Mouse (Mus musculus): ENCODE results near the gene Pex6.

Gene Pex6

GRCm38 (mm10) chr17:46771025-46771424 is 59.8 kb downstream of the Pex6 start:
- no peaks in the 10 kb centered on the region for H3K9me3 ChIP-seq (ENCODE audit: low read length)
- H3K4me3 ChIP-seq (replicated peaks; ENCODE audit: low read length): no peak overlapping the region
- TF ChIP-seq NANOG (IDR thresholded peaks at IDR 0.05; ENCODE audit: borderline replicate concordance, low read length): no peak
- peak; percentile 16; the same call in 1 of the 2 replicates for TF ChIP-seq CTCF (conservative IDR thresholded peaks at IDR 0.05; ENCODE audit: low read length)
- no peak for TF ChIP-seq POU5F1 (IDR thresholded peaks at IDR 0.05; ENCODE audit: borderline replicate concordance, low read length)
- H3K4me1 ChIP-seq (replicated peaks; ENCODE audit: low read depth, low read length): peaks cover 51% of the 10 kb centered on the region
- H3K27me3 ChIP-seq (ENCODE audit: insufficient read depth, low read length): peaks cover 5% of the 10 kb centered on the region; the same call in 1 of the 2 replicates
- H3K36me3 ChIP-seq (ENCODE audit: insufficient read depth, low read length): peaks cover 22% of the 10 kb centered on the region

- peaks cover 5% of the 10 kb centered on the region; the same call in 1 of the 2 replicates for H3K27me3 ChIP-seq (ENCODE audit: insufficient read depth, low read length)
- H3K4me1 ChIP-seq (replicated peaks; ENCODE audit: low read depth, low read length): peaks cover 55% of the 10 kb centered on the region
These were observed 60.4 kb downstream of the Pex6 start for GRCm38 (mm10) chr17:46771616-46772015.

GRCm38 (mm10) chr17:46772038-46772403 is 60.8 kb downstream of the Pex6 start:
- H3K9me3 ChIP-seq (ENCODE audit: low read length): no peaks in the 10 kb centered on the region
- H3K27me3 ChIP-seq (ENCODE audit: insufficient read depth, low read length): peaks cover 5% of the 10 kb centered on the region; the same call in 1 of the 2 replicates
- TF ChIP-seq CTCF (conservative IDR thresholded peaks at IDR 0.05; ENCODE audit: low read length) (no peak), POU5F1 (IDR thresholded peaks at IDR 0.05; ENCODE audit: borderline replicate concordance, low read length) (no peak), NANOG (IDR thresholded peaks at IDR 0.05; ENCODE audit: borderline replicate concordance, low read length) (no peak)
- H3K4me1 ChIP-seq (replicated peaks; ENCODE audit: low read depth, low read length): peaks cover 55% of the 10 kb centered on the region
- peaks cover 32% of the 10 kb centered on the region for H3K36me3 ChIP-seq (ENCODE audit: insufficient read depth, low read length)
- peak overlapping the region; percentile 98 for H3K4me3 ChIP-seq (replicated peaks; ENCODE audit: low read length)

More at GRCm38 (mm10) chr17:46771616-46772015, 60.4 kb downstream of the Pex6 start:
- H3K4me3 ChIP-seq (replicated peaks; ENCODE audit: low read length): peak overlapping the region; percentile 98
- H3K9me3 ChIP-seq (ENCODE audit: low read length): no peaks in the 10 kb centered on the region
- peaks cover 28% of the 10 kb centered on the region for H3K36me3 ChIP-seq (ENCODE audit: insufficient read depth, low read length)
- no peak for TF ChIP-seq NANOG (IDR thresholded peaks at IDR 0.05; ENCODE audit: borderline replicate concordance, low read length)
- TF ChIP-seq POU5F1 (IDR thresholded peaks at IDR 0.05; ENCODE audit: borderline replicate concordance, low read length): no peak
- no peak for TF ChIP-seq CTCF (conservative IDR thresholded peaks at IDR 0.05; ENCODE audit: low read length)

- Histone ChIP-seq H3K27me3 (ENCODE audit: insufficient read depth, low read length) (peaks cover 5% of the 10 kb centered on the region; the same call in 1 of the 2 replicates), H3K4me1 (replicated peaks; ENCODE audit: low read depth, low read length) (peaks cover 59% of the 10 kb centered on the region), H3K4me3 (replicated peaks; ENCODE audit: low read length) (peak within 1 kb of the TSS; percentile 98), H3K36me3 (ENCODE audit: insufficient read depth, low read length) (peaks cover 38% of the 10 kb centered on the region), H3K9me3 (ENCODE audit: low read length) (no peaks in the 10 kb centered on the region)
- TF ChIP-seq NANOG (IDR thresholded peaks at IDR 0.05; ENCODE audit: borderline replicate concordance, low read length) (no peak), CTCF (conservative IDR thresholded peaks at IDR 0.05; ENCODE audit: low read length) (no peak), POU5F1 (IDR thresholded peaks at IDR 0.05; ENCODE audit: borderline replicate concordance, low read length) (no peak)
These were observed 61.4 kb downstream of the Pex6 start, which contains the start of gene 2310039H08Rik for GRCm38 (mm10) chr17:46772404-46773277. TSS of gene 2310039H08Rik (plus strand) at chr17:46772635.

GRCm38 (mm10) chr17:46773278-46774130 is 62.2 kb downstream of the Pex6 start:
- H3K4me3 ChIP-seq (replicated peaks; ENCODE audit: low read length): peak overlapping the region; percentile 98
- H3K4me1 ChIP-seq (replicated peaks; ENCODE audit: low read depth, low read length): peaks cover 60% of the 10 kb centered on the region
- H3K27me3 ChIP-seq (ENCODE audit: insufficient read depth, low read length): peaks cover 5% of the 10 kb centered on the region; the same call in 1 of the 2 replicates
- peaks cover 47% of the 10 kb centered on the region for H3K36me3 ChIP-seq (ENCODE audit: insufficient read depth, low read length)
- TF ChIP-seq NANOG (IDR thresholded peaks at IDR 0.05; ENCODE audit: borderline replicate concordance, low read length) (no peak), CTCF (conservative IDR thresholded peaks at IDR 0.05; ENCODE audit: low read length) (peak; percentile 5; the same call in 1 of the 2 replicates), POU5F1 (IDR thresholded peaks at IDR 0.05; ENCODE audit: borderline replicate concordance, low read length) (no peak)
- H3K9me3 ChIP-seq (ENCODE audit: low read length): no peaks in the 10 kb centered on the region

- H3K36me3 ChIP-seq (ENCODE audit: insufficient read depth, low read length): peaks cover 53% of the 10 kb centered on the region
- peak overlapping the region; percentile 98 for H3K4me3 ChIP-seq (replicated peaks; ENCODE audit: low read length)
- H3K4me1 ChIP-seq (replicated peaks; ENCODE audit: low read depth, low read length): peaks cover 66% of the 10 kb centered on the region
- no peaks in the 10 kb centered on the region for H3K9me3 ChIP-seq (ENCODE audit: low read length)
- TF ChIP-seq NANOG (IDR thresholded peaks at IDR 0.05; ENCODE audit: borderline replicate concordance, low read length) (no peak), CTCF (conservative IDR thresholded peaks at IDR 0.05; ENCODE audit: low read length) (no peak), POU5F1 (IDR thresholded peaks at IDR 0.05; ENCODE audit: borderline replicate concordance, low read length) (no peak)
- H3K27me3 ChIP-seq (ENCODE audit: insufficient read depth, low read length): peaks cover 5% of the 10 kb centered on the region; the same call in 1 of the 2 replicates
These were observed 62.8 kb downstream of the Pex6 start for GRCm38 (mm10) chr17:46774131-46774472.

- Histone ChIP-seq H3K27me3 (ENCODE audit: insufficient read depth, low read length) (peaks cover 3% of the 10 kb centered on the region; the same call in 1 of the 2 replicates), H3K9me3 (ENCODE audit: low read length) (no peaks in the 10 kb centered on the region), H3K36me3 (ENCODE audit: insufficient read depth, low read length) (peaks cover 62% of the 10 kb centered on the region), H3K4me1 (replicated peaks; ENCODE audit: low read depth, low read length) (peaks cover 75% of the 10 kb centered on the region), H3K4me3 (replicated peaks; ENCODE audit: low read length) (no peak overlapping the region)
- no peak for TF ChIP-seq POU5F1 (IDR thresholded peaks at IDR 0.05; ENCODE audit: borderline replicate concordance, low read length)
- no peak for TF ChIP-seq CTCF (conservative IDR thresholded peaks at IDR 0.05; ENCODE audit: low read length)
- TF ChIP-seq NANOG (IDR thresholded peaks at IDR 0.05; ENCODE audit: borderline replicate concordance, low read length): no peak
These were observed 63.8 kb downstream of the Pex6 start for GRCm38 (mm10) chr17:46775070-46775469.
